Mouse (Mus musculus) Patski (cell line): ENCODE measurements at regions not wholly inside any gene's neighbourhood (a gene's known extent, or its start where the extent isn't known, plus 50 kb on each side); places are given as distances from the start of the nearest gene placed in this dataset.

ENCODE experiments used
- ATAC-seq: fragments of 100-300 bp; one replicate; pipeline ENCODE4 v1.8.0; 2021
- CTCF ChIA-PET: fragments of 350-600 bp; sonication (Branson Sonifier 250); formaldehyde crosslinking; loops from one replicate; lab custom pipeline; 2022; ENCODE audit warnings: inconsistent platforms; lab: Charles Lee
- POLR2A ChIA-PET: fragments of 350-600 bp; sonication (Branson Sonifier 250); formaldehyde crosslinking; loops from one replicate; lab custom pipeline; 2022; ENCODE audit warnings: antibody characterized with exemption, inconsistent platforms; lab: Charles Lee
- DNase-seq: peaks from one replicate; pipeline ENCODE4 v3.0.0-alpha.2; 2011; ENCODE audit warnings: low read depth, low spot score
- H3K27me3 ChIP-seq: fragments of 371-371 bp; one replicate; pipeline ENCODE4 v1.5.1; 2021
- CTCF ChIP-seq: fragments of 100-300 bp; IDR thresholded peaks from one replicate; pipeline ENCODE4 v1.5.1; 2021
- in situ Hi-C: fragments of 300-500 bp; cut with MboI; formaldehyde crosslinking; loops from 3 replicates; pipeline ENCODE4 v1.11.1; 2018; ENCODE audit warnings: low pct_unique_long_range_greater_than_20kb, mixed read lengths

DNA sequence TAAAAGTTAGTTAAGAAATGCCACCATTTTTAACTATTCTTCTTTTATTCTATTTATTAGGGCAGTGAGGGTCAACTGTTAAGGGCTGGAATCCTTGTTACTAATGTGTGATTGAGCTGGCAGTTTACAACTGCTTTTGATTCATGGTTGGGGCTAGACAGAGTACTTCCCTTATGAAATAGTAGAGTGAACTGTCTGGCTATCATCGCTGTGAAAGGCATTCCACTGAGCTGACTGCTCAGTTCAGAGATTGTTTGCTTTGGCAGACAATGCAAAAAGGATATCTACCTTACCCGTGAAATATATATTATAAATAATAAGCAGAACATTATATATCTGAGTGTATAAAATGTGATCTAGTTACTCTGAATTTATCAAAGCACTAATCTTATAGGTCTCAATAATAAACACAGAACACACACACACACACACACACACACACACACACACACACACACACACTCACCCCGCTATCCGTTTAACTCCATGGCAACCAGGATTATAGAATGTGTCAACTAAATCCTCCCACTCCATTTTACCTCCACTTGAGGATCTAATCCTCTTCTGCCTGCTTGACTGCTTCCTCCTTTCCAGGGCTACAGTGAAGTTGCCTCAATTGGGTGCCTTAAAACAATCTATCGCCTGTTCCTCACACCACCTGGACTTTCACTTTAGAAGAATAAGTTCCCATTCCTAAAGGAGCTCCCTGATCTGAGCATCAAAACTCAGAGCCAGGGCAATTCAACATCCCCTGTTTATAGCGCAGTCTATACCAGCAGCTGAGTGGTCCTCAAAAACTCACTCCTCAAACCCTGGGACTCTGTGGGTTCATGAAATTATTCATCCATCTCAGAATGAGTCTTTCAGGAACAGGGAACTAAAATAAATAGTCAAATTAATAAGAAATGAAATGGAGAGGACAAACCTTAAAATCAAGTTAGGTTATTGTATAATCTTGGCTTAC, 126.6 kb downstream of the Gm9733 start:
- peak; percentile 36 for ATAC-seq
- in situ Hi-C loops = no loop called here
- H3K27me3 ChIP-seq = no peaks in the 10 kb centered on the region
- TF ChIP-seq CTCF = no peak
- CTCF ChIA-PET = interaction anchor here (0.8 to 5.3 kb wide), 12 partner anchors 10 to 526 kb away, joined by 3 to 23 read pairs (median 4); no protein-coding TSS in a partner anchor
- POLR2A ChIA-PET = interaction anchor here (0.6 to 1.5 kb wide), 3 partner anchors 12 to 553 kb away, joined by 5 to 7 read pairs (median 6); no protein-coding TSS in a partner anchor
- peak; percentile 54 for DNase-seq

- CTCF ChIA-PET = interaction anchor here (0.9 to 1.3 kb wide), 2 partner anchors 9 to 16 kb away, joined by 4 read pairs; no protein-coding TSS in a partner anchor
- ATAC-seq (no peak), DNase-seq (no peak)
- no peaks in the 10 kb centered on the region for H3K27me3 ChIP-seq
- in situ Hi-C loops = no loop called here
- POLR2A ChIA-PET = no interaction called here
- TF ChIP-seq CTCF = no peak
These were observed 119.7 kb downstream of the Gm9733 start for GRCm38 (mm10) chr3:15212357-15212756.

DNA sequence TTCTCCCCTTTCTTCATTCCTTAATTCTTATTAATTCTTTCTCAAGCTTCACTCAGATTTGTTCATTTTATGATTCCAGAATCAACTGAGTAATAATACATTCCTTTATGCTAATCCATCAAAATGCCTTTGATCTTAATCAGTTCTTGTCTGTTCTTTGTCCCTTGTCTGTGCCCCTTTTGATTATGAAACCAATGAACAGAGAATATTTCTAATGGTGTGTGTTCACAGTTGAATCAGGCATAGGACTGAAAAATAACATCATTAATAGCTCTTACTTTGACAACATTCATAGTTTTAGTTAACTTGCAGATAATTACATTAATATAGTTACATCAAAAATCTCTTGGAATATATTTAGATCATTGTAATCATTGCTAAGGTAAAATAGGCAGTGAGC, 114.5 kb downstream of the Gm9733 start:
- no peak for TF ChIP-seq CTCF
- POLR2A ChIA-PET = interaction anchor here (1.3 kb wide), 1 partner anchor 11 kb away, joined by 6 read pairs; no protein-coding TSS in a partner anchor
- ATAC-seq (no peak), DNase-seq (no peak)
- in situ Hi-C loops = no loop called here
- CTCF ChIA-PET = interaction anchor here (1.1 to 2.4 kb wide), 4 partner anchors 9 to 27 kb away, joined by 3 to 19 read pairs (median 6); no protein-coding TSS in a partner anchor
- H3K27me3 ChIP-seq = no peaks in the 10 kb centered on the region

- no peak for DNase-seq
- no peak for ATAC-seq
- ChIA-PET CTCF (interaction anchor here (0.9 to 2.4 kb wide), 3 partner anchors 13 to 25 kb away, joined by 3 to 19 read pairs (median 4); no protein-coding TSS in a partner anchor), POLR2A (no interaction called here)
- no peaks in the 10 kb centered on the region for H3K27me3 ChIP-seq
- in situ Hi-C loops = no loop called here
- TF ChIP-seq CTCF = no peak
These were observed 112.8 kb downstream of the Gm9733 start for GRCm38 (mm10) chr3:15219275-15219674.

GRCm38 (mm10) chr3:15223266-15223665, 108.8 kb downstream of the Gm9733 start:
- DNase-seq (no peak), ATAC-seq (no peak)
- POLR2A ChIA-PET = no interaction called here
- in situ Hi-C loops = no loop called here
- CTCF ChIA-PET = interaction anchor here (0.9 to 4.3 kb wide), 6 partner anchors 8 to 21 kb away, joined by 3 to 23 read pairs (median 4); no protein-coding TSS in a partner anchor
- H3K27me3 ChIP-seq = no peaks in the 10 kb centered on the region
- TF ChIP-seq CTCF = no peak

- no peaks in the 10 kb centered on the region for H3K27me3 ChIP-seq
- ATAC-seq = no peak
- TF ChIP-seq CTCF = no peak
- ChIA-PET CTCF (interaction anchor here (0.6 to 4.3 kb wide), 12 partner anchors 9 to 350 kb away, joined by 3 to 23 read pairs (median 3); no protein-coding TSS in a partner anchor), POLR2A (no interaction called here)
- in situ Hi-C loops = no loop called here
- no peak for DNase-seq
These were observed 107.7 kb downstream of the Gm9733 start for GRCm38 (mm10) chr3:15224452-15224851.

DNA sequence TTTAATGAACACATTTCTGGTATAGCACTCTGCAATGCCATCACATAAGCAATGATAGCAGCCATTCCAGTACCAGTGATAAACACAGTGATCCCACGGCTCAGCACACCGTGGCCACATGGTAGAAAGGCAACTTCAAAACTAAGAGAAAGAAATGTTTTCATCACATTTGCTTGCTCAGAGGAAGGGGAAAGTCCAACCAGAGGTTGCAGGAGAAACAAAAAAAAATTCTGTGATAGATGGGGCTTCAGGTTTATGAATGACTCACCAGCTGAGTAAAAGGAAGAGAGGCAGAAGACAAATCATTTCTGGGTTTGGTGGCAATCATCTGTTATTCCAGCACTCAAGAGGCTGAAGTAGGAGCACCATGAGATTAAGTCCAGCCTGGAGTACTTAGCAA, 103.5 kb downstream of the Gm9733 start:
- DNase-seq (no peak), ATAC-seq (no peak)
- ChIA-PET POLR2A (no interaction called here), CTCF (interaction anchor here (1.4 to 1.9 kb wide), 2 partner anchors 16 to 27 kb away, joined by 4 to 5 read pairs; no protein-coding TSS in a partner anchor)
- TF ChIP-seq CTCF = no peak
- in situ Hi-C loops = loop anchor here (25.0 kb wide), 1 partner anchor 841 kb away; no protein-coding TSS in a partner anchor
- H3K27me3 ChIP-seq = no peaks in the 10 kb centered on the region

- in situ Hi-C loops = loop anchor here (25.0 kb wide), 1 partner anchor 843 kb away; no protein-coding TSS in a partner anchor
- ATAC-seq = peak; percentile 9
- TF ChIP-seq CTCF = no peak
- ChIA-PET POLR2A (no interaction called here), CTCF (interaction anchor here (0.7 to 2.0 kb wide), 5 partner anchors 15 to 563 kb away, joined by 3 to 6 read pairs (median 5); no protein-coding TSS in a partner anchor)
- no peak for DNase-seq
- H3K27me3 ChIP-seq = no peaks in the 10 kb centered on the region
These were observed 101.9 kb downstream of the Gm9733 start for GRCm38 (mm10) chr3:15230204-15230603.

DNA sequence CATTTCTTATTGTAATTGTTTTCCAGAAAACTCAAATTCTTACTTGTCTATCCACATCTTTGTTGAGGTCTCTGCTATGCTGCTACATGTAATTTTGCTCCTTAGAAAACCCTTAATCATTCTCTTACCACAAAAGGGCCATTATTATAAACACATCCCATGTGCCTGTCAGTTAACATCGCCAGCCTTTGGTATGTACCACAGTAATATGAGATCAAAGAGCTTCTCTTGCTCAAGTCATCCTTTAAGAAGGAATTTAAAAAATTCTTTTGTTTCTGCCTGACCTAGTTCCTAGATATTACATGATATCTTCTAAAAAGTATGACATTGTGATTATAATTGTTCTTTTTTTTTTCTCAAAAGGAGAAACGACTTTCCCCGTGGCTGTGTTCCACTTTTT, 100.7 kb downstream of the Gm9733 start:
- in situ Hi-C loops = loop anchor here (25.0 kb wide), 1 partner anchor 844 kb away; no protein-coding TSS in a partner anchor
- TF ChIP-seq CTCF = no peak
- ATAC-seq (peak; percentile 45), DNase-seq (no peak)
- CTCF ChIA-PET = interaction anchor here (0.6 to 2.1 kb wide), 7 partner anchors 10 to 361 kb away, joined by 3 to 10 read pairs (median 5); no protein-coding TSS in a partner anchor
- H3K27me3 ChIP-seq = no peaks in the 10 kb centered on the region
- POLR2A ChIA-PET = interaction anchor here (0.6 to 0.9 kb wide), 3 partner anchors 11 to 686 kb away, joined by 3 to 4 read pairs (median 4); no protein-coding TSS in a partner anchor
